Mouse (Mus musculus): ENCODE measurements around the gene Lrmda. TPM values are rescaled to one million over a fixed set of nuclear protein-coding genes. Genes with fewer than 3 reads are reported as not detected.
A peak's percentile ranks its signal among the peaks of the same experiment; 100 is the strongest.
"Not testable (repeated sequence)": the region's sequence is repeated elsewhere in the genome, so short reads cannot be mapped to it uniquely, and the experiment has no call there.

Lrmda gene
- total RNA-seq, 2 experiments from 2014 or later: 0.81 TPM; not detected in 1

DNA sequence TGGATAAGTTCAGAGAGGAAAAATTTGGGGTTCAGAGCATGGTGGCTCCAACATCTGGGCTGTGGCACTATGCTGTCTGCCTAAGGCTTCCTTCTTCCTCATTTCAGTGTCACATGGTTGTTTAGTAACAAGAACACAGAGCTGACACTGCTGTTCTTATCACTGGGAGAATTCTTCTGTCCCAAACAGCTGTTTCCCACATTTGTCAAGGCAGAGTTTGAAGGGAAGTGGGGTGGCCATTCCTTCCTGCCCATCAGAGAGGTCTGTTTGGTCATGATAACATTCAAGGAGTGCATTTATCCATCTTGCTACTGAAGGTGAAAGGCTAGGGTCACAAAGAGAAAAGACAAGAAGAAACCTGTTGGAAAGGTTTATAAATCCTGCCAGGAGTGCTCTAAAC is 740.2 kb downstream of the Lrmda start:
- no peak for DNase-seq (ENCODE audit: low spot score in 2 of 2)
- intact Hi-C loops (cut with DNase I): no loop called here

DNA sequence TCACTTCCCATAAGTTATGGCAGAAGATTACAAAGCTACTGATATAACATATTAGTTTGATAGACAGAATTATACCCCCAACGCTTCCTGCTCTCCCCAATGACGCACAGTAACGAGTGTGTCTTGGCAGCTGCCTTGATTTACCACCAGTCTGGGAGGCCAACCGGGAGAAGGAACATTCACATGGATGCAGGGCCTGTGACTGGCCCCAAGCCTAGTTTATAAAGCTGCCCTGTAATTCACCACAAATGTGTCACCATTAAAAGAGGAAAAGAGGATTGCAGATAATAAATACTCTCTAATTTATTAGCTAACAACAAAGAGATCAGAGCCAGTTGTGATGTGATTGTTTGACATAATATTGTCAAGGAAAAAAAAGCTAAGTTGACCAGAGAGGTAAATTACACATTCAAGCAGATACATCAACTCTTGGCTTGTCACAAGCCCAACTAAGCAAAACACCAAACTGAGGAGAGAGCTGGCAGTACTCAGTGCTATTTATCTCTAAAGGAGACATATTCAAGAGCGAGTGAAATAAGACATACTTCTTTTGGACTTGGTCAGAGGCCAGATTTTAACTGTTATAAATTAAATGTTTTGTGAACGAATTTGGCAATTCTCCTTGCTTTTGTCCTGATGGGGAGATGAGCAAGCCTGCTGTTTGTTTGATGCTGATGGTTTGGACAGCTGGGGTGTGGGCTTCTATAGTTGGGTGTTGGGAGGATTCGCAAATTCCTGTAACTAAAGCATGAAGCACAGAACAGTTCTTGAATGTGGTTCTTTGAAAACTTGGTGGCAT is 740.9 kb downstream of the Lrmda start:
- DNase-seq (ENCODE audit: low spot score in 2 of 2): no peak
- intact Hi-C loops (cut with DNase I): no loop called here

DNA sequence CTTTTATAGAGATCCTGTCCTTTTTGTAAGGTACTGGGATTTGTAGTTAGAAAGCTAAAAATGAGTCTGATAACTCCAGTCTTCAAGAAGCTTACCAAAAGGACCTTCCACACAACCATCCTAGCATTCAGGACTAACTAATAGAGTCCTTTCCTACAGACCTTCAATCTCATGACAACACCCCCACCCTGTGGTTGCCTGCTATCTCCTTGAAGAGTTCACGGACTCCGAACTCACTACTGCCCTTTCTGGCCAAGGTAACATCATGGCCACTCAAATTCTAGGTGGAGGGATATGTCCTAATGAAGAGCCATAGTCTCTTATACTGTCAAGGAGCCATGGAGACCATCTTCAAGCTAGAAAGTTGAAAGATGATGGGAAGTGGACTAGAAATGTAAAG is 762.2 kb downstream of the Lrmda start:
- intact Hi-C loops (cut with DNase I): no loop called here
- no peak for DNase-seq (ENCODE audit: low spot score in 2 of 2)

DNA sequence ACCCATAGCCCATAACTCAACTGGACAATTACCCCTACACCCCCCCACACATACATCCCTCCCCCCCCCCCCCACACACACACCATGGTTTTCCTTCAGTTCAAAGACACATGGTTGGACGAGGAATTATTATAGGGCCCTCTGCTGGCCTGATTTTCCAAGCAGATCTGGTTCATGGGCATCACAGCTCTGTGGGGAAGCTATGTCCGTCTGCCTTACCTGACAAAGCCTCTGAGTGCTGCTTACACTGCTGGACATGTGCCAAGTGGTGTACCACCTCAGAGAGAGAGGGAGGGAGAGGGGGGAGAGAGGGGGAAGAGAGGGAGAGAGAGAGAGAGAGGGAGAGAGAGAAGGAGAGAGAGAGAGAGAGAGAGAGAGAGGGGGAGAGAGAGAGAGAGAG is 762.9 kb downstream of the Lrmda start:
- intact Hi-C loops (cut with DNase I): no loop called here
- DNase-seq (ENCODE audit: low spot score in 2 of 2): no peak

DNA sequence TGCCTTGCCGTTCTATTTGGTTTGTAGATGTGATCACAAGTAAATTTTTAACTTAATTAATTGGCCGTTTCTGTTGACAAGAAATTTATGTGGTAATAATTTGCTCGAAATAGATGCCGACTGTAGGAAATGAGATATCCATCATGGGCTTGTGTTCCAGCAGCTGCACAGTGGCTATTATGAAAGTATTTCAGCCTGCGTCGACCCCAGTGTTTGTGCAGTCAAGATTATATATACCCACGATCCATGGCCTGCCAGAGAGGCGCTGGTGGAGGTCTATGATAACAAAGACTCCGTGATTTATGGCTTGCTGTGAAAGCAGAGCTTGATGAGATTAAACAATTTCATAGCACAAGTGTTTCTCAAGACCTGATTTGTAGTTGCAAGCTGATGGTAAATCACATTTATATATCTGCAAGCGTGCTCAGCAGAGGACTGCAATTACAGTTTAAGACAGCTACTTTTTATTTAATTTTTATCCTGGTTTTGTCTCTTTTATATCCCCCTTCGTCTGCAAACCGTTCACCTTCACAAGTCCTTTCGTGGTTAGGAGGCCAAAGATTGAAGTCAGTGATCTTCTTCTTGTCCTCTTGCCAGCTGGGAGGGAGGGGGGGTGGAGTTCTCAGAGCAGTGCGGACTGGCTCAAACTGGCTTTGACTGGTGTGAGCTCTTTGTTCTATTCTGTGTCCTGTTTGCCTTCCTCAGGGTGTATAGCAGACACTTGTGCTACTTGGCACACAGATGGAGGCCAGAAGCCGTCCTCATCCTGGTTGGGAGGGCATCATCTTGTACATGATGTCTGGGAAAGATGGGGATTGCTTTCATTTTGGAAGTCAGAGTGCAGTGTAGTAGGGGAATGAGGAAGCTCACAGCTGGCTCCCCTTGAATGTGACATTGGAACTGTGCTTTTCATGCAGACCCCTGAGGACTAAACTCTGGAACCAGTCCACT is 764.0 kb downstream of the Lrmda start:
- intact Hi-C loops (cut with DNase I): no loop called here
- no peak for DNase-seq (ENCODE audit: low spot score in 2 of 2)

DNA sequence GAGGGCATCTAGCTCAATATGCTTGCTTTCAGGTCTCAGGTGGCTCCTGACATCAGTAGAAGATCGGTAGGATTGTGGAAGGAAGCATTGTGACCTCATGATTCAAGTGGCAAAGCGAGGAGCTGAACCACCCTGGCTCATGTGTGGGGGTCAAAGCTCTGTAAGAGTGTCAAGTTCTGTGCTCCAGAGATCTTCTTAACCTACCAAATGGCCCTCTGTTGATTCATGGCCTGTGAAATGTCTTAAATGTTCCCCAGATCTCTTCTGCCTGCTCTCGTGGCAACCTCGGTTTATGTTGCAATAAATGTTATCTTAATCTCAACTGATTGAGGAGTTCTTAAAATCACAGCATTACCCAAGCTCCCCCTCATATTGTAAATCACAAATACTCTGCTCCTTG is 780.5 kb downstream of the Lrmda start:
- intact Hi-C loops (cut with DNase I): loop anchor here (10.0 kb wide), 2 partner anchors 225 to 245 kb away; no protein-coding TSS in a partner anchor
- DNase-seq (ENCODE audit: low spot score in 2 of 2): no peak

DNA sequence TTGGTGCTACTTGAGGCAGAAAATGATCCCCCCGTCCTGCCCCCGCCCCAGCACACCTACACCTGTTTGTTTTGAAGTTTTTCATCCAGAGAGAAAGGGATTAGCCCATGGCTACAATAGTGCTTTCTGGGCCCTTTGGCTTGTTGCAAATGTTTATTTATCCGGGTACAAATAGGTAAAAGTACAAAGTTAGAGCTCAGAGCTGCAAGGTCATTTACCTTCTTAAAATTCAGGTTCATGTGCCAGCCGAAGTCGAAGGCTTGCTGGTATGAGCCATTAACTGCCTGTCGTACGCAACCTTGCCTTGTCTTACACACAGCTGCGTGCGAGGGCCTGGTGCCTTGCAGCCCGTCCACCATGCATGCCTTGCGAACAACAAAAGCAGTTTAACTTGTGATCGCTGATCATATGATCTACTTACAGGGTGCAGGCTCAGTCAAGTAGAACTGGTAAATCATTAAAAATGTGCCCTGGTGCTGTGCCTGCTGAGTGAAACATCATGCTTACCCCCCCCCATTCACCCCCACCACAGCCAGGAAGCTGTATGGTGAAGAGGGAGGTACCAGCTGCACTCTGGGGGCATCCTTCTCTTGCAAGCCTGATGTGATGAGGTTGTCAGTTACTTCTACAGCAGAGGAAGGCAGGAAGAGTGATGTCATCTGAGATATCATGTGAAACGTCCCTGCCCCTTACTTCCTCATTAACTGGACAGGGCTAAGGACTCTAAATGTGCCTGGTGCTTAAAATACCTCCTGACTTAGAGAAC is 781.5 kb downstream of the Lrmda start:
- intact Hi-C loops (cut with DNase I): loop anchor here (10.0 kb wide), 2 partner anchors 226 to 244 kb away; no protein-coding TSS in a partner anchor
- DNase-seq (ENCODE audit: low spot score in 2 of 2): no peak

DNA sequence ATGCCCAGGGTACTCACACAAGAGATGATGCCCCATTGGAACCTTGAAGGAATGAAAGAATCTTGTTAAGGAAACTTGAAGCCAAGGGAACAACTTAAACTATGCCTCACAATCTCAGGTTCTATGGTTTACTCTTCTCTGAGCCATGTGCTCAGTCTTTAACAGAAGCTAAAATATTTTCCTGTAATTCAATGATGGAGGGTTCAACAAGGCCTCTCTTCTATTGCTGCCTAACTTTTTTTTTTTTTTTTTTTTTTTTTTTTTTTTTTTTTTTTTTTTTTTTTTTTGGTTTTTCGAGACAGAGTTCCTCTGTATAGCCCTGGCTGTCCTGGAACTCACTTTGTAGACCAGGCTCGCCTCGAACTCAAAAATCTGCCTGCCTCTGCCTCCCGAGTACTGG is 782.2 kb downstream of the Lrmda start:
- not testable (repeated sequence) for DNase-seq (ENCODE audit: low spot score in 2 of 2)
- intact Hi-C loops (cut with DNase I): loop anchor here (2.0 to 10.0 kb wide), 3 partner anchors 227 to 815 kb away; no protein-coding TSS in a partner anchor

DNA sequence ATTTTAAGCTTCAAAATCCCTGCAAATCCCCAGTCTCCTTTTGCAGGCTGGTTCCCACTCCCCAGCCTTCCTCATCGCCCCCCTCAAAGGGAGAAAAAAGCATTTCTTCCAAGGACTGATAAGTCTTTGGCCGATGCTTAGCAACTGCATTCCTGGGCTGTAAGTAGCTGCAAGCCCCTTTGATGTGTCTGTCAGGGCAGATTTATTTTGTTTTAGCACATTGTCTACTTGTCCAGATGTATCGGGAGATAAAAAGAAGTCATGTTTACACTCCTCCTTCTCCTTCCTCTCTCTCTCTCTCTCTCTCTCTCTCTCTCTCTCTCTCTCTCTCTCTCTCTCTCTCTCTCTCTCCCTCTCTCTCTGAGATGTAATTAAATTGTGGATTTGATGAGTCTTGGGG is 787.8 kb downstream of the Lrmda start:
- intact Hi-C loops (cut with DNase I): loop anchor here (10.0 kb wide), 2 partner anchors 233 to 237 kb away; no protein-coding TSS in a partner anchor
- no peak for DNase-seq (ENCODE audit: low spot score in 2 of 2)

DNA sequence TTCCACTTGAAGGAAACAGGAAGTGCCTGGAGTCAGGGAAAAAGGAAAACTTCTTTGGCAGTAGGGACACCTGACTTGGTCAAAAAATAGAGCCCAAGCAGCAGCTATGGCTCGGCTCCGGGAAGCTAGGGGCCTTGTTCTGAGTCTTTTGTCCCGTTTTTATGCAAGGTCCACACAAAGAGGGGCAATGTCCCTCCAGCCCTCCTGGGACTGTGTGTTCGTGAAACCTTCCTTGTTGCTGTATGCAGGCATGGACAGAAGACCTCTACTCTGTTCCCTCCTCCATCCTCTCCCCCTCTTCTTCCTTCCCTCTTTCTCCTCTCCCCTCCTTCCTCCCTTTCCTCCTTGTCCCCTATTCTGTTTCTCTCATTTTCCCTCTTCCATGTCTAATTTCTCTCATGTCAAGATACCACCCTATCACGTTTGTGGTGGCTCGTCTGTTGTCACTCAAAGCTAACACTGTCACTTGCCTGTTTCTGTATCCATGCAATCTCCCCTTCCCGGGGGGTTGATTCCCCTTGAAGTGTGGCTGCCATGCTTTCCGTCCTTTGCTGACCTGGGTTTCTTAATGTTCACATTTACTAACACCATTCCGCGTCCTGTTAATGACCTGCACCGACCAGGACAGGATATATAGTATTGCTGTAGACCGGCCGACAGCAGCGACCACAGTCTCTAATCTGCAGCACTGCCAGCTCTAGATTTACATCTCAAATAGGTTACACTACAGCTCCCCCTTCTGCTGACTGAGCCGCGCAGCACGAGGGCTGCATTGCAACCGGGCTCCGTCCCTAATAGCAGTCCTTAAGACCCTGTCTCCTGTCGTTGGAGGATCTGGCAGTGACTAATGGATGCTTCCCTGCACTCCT is 788.4 kb downstream of the Lrmda start:
- peak; percentile 17 to 44 for DNase-seq (ENCODE audit: low spot score in 2 of 2)
- intact Hi-C loops (cut with DNase I): loop anchor here (1.0 to 10.0 kb wide), 3 partner anchors 233 to 820 kb away; no protein-coding TSS in a partner anchor

DNA sequence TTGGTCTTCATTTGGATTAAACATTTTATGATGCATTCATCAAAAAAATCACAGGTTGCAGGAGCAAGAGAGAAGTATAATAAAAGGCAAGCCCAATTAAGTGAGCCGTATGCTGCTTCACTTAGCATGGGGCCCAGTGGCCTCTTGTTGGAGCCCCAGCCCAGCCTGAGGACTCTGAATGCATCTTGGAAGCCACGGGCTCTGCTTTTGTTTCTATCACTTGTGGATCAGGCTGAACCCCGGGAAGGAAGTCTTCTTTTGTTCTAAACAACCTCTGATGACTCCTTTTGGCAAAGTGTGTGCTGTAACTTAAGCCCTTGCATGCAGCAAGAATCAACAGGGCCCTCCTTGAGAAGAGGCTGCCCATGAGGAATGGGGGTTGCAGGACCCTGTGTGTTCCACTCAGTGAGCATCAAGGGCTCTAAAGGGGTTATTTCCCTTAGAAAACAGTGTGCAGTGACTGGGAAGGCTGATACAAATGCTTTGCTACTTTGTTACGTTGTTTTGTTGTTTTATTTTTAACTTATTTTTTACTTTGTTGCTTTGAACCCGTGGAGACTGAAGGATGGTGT is 789.2 kb downstream of the Lrmda start:
- DNase-seq (ENCODE audit: low spot score in 2 of 2): peak in 1 of 2 experiments; percentile 4
- intact Hi-C loops (cut with DNase I): loop anchor here (1.0 to 10.0 kb wide), 3 partner anchors 234 to 820 kb away; no protein-coding TSS in a partner anchor

DNA sequence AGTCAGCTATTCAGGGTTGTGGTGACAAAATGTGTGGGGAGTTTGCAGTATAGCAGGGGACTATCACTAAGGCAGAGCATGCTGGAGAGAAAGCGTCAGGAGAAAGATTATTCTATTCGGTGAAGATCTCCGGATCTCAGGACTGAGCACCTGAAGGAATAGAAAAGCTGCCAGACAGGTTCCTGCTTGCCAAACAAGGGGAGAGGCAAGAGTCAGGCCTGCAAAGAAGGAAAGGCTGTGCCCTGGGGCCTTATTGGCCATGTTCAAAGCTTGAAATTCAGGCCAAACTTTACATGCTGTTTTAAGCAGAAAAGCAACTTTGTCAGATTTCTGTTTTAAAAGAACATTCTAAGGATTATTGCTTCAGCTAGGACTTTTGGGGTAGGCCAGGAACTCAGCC is 789.7 kb downstream of the Lrmda start:
- DNase-seq (ENCODE audit: low spot score in 2 of 2): no peak
- intact Hi-C loops (cut with DNase I): loop anchor here (10.0 kb wide), 2 partner anchors 234 to 236 kb away; no protein-coding TSS in a partner anchor

DNA sequence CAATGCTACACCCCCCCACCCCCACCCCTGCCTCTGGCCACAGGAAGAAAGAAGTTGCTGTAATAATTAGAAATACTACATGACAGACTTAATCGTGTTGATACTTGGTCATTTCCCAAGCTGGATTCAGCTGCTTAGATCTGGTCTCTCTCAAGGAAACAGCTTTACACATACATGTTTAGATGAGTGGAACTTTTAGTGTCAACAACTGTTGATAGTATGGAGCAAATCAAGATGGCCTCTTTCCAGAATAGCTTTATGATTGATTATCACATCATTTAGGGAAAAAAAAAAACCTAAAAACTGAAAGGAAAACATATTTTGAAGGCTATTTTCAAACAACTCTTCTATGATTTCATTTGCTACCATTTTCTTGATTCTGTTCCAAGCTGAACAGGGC is 791.0 kb downstream of the Lrmda start:
- intact Hi-C loops (cut with DNase I): no loop called here
- no peak for DNase-seq (ENCODE audit: low spot score in 2 of 2)

DNA sequence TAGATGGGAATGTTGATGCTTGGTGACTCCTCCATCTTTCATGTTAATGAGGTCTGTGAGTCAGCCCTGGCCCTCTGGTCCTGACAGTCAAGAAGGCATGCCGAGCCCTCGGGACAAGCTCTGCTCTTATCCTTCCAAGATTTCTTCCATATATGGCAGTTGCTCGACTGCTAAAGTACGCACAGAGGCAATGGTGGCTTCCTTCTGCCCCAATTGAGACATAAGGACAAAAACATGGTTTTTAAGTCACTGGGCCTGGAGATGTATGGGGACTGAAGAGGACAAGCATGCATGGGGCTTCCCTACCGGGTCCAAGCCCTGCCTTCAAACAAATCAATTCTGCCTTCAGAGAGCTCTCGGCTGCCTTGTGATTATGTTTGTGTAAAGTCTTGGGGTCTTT is 793.3 kb downstream of the Lrmda start:
- intact Hi-C loops (cut with DNase I): no loop called here
- no peak for DNase-seq (ENCODE audit: low spot score in 2 of 2)

DNA sequence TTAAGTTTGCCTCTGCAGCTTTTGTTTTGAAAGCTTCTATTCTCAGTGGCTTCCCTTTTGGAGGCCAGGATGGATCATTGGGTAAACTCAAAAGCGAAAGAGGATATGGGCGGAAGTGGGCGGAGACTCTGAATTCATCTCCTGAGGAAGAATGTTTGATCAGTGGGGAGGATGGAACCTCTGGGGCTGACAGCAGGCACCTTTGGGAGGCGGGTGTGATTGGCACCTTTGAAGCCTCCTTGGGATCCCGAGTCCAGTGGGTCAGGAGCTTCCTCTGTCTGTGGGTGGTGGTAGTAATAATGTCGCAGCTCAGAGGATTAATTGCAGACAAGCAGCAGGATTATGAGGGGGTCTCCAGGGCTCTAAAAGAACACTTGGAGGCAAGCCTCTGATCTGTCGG is 793.9 kb downstream of the Lrmda start:
- no peak for DNase-seq (ENCODE audit: low spot score in 2 of 2)

DNA sequence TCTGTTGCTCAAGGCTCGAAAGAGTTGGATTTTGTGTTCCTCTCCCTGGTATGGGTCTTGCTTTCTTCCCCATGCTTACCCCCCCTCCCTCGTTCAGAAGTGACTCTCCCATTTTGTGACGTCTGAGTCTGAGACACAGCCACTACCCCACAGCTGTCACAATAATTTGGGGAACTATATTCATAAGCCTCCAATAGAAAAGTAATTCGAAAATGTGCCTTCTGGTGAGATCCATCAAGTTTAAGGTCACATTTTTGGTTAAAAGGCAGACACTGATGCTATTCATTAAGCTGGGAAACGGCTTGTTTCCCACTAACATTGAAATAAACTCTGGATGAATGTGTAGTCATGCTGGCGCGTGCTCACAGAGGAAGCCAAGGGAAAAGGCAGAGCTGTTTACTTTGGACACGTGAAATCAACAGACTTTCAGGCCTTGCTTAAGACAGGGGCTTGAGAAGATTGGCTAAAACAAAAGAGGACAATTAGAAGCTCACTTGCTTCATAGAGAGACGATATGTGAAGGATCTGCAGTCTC is 795.4 kb downstream of the Lrmda start:
- intact Hi-C loops (cut with DNase I): no loop called here
- DNase-seq (ENCODE audit: low spot score in 2 of 2): no peak

More for the DNA sequence above, 793.9 kb downstream of the Lrmda start:
- intact Hi-C loops (cut with DNase I): no loop called here

DNA sequence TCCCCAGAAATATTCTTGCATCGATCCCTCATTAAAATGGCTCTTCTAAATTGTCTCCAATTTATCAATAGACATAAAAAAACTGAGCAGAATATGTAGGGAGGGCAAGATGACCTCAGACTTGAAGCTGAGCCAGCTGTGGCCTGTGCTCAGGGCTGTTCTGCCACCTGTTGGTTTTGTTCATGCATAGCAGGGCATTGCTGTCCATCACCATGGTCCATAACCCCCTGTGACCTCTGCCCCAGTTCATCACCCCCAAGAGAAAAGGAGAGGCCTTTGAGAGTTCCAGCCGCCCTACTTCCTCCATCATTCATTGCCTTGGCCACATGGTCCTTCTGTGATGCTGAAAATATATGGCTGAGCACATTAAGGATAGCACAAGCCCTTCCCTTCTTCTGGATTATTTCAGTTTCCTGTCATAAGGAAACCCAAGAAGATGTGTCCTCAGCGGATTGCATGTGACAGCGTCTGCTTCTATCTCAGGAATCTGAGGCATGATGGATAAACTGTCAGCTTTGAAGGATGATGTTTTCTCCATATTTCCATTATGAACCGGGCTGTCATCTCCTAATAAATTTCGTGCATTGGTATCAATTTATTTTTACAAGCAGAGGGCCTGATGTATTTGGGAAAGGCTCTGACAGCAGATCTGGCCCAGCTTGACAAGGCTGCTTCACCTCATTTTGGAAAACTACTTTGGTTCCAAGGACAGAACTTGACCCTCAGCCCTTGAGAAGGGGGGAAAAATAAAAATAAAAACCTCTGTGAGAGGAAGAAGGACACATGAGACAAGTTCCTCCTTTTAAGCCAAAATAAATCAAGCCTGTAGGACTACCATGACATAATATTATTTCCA is 798.1 kb downstream of the Lrmda start:
- DNase-seq (ENCODE audit: low spot score in 2 of 2): no peak

More for the DNA sequence above, 798.1 kb downstream of the Lrmda start:
- intact Hi-C loops (cut with DNase I): no loop called here

Data from left cerebral cortex, postnatal 36 days (tissue).